Comparison of ENCODE assay signal across 1 mouse cellular context in the genomic region with DNA sequence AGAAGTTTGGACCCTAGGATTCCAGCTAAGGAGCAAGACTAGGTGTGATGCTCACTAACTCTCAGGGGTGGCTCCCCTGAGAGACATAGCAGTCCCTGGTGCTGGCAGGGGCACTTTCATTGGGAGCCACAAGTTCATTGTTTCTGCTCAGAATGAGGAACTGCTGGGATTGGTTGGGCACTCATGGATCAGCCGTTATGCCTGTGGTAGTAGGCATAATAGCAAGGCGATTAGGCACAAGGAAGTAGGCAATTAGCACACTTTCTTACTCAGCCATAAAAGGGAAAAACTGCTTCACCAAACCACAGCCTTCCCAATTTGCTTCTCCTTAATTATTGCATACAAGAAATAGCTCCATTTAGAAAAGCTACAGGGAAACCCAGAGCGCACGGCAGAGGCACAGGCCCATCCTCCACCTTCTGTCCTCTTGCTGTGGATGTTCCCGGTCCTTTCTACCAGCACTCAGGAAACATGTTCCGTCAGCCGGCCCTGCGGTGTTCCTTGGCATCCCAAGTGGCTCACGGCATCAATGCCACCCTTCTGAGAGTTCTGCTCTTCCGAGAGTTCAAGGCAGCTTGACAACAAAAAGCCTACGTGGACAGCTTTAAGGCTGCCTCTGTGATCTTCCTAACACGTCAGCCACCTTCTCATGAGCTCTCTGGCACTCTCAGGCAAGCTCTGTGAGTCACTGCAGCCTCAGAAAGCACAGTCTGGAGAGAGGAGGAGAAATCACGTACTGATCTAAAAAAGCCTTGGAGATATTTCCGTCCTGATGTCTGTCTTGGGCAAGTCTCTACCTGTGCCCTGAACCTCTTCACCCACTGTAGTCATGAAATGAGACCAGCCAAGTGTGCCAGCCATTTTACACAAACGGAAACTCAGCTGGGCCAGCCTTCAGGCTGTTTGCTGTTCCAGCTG.
TF ChIP-seq lines count a peak whose summit lies in the region.

No protein-coding gene starts in this region.

TF ChIP-seq in CH12.LX, 34 proteins besides CTCF, POLR2A, EP300 and RAD21 (continued from another document):
- TF ChIP-seq MYC (IDR thresholded peaks at IDR 0.05; ENCODE audit: low read depth, low read length) (no peak), MEF2A (IDR thresholded peaks at IDR 0.05; ENCODE audit: borderline replicate concordance, low read depth, low read length) (peak; percentile 72; the same call in 1 of the 2 replicates), POLR2AphosphoS2 (IDR thresholded peaks at IDR 0.05; ENCODE audit: low read depth, low read length) (no peak), E2F4 (IDR thresholded peaks at IDR 0.05; ENCODE audit: insufficient replicate concordance, low read depth, low read length) (no peak), UBTF (IDR thresholded peaks at IDR 0.05; ENCODE audit: low read depth, low read length) (no peak), TBP (conservative IDR thresholded peaks at IDR 0.05; ENCODE audit: low read depth, low read length) (0 out of 2 replicates have a peak, but pooled peaks have one; percentile 22), GABPA (IDR thresholded peaks at IDR 0.05; ENCODE audit: insufficient replicate concordance, low read depth, low read length) (no peak), USF2 (conservative IDR thresholded peaks at IDR 0.05; ENCODE audit: low read depth, low read length) (no peak), RCOR1 (conservative IDR thresholded peaks at IDR 0.05; ENCODE audit: low read depth, low read length) (no peak), NELFE (IDR thresholded peaks at IDR 0.05; ENCODE audit: low read depth, low read length) (no peak), SMC3 (IDR thresholded peaks at IDR 0.05; ENCODE audit: low read depth, low read length) (no peak), ETS1 (conservative IDR thresholded peaks at IDR 0.05; ENCODE audit: low read depth, low read length) (peak; percentile 52; the same call in 1 of the 2 replicates), JUN (IDR thresholded peaks at IDR 0.05; ENCODE audit: insufficient read depth, low read depth, low read length) (no peak), TCF12 (IDR thresholded peaks at IDR 0.05; ENCODE audit: low read depth, low read length) (peak; percentile 48; the same call in 1 of the 2 replicates), ZMIZ1 (IDR thresholded peaks at IDR 0.05; ENCODE audit: low read depth, low read length) (no peak), MXI1 (IDR thresholded peaks at IDR 0.05; ENCODE audit: low read depth, low read length) (no peak), USF1 (IDR thresholded peaks at IDR 0.05; ENCODE audit: low read depth, low read length) (no peak), ZKSCAN1 (IDR thresholded peaks at IDR 0.05; ENCODE audit: borderline replicate concordance, low read depth, low read length) (no peak), MAX (IDR thresholded peaks at IDR 0.05; ENCODE audit: low read length) (no peak), HCFC1 (IDR thresholded peaks at IDR 0.05; ENCODE audit: low read depth, low read length) (no peak), IRF4 (IDR thresholded peaks at IDR 0.05; ENCODE audit: low read depth, low read length) (peak; percentile 55; the same call in 1 of the 2 replicates)
